Mouse (Mus musculus) MEL (cell line): ENCODE measurements around the gene Gm29735. TPM values are rescaled to one million over a fixed set of nuclear protein-coding genes. Genes with fewer than 3 reads are reported as not detected.

ENCODE experiments used
- DNase-seq: peaks from one replicate; pipeline ENCODE4 v3.0.0; 2011; ENCODE audit warnings: low read depth, low spot score
- H3K27ac ChIP-seq: 2 replicates; pipeline ENCODE4 v1.5.1; 2012; ENCODE audit warnings: low read depth, mild to moderate bottlenecking, control low read depth, low read length, moderate library complexity; ENCODE audit not compliant: control insufficient read depth
- H3K27me3 ChIP-seq, 2 experiments: fragments of 150-350 bp in 1 of 2; sonication (generic) in 1 of 2; 2 replicates each; pipeline ENCODE4 v1.6.1; 2012; ENCODE audit warnings: low read length in 2 of 2, mild to moderate bottlenecking in 2 of 2, improper control_type of control experiment in 1 of 2, moderate library complexity in 1 of 2; ENCODE audit not compliant: insufficient read depth in 2 of 2, control insufficient read depth in 1 of 2
- H3K36me3 ChIP-seq, 2 experiments: 2 replicates each; pipeline ENCODE4 v1.6.1; 2012 to 2014; ENCODE audit warnings: low read length in 2 of 2, improper control_type of control experiment in 1 of 2, inconsistent platforms in 1 of 2, mild to moderate bottlenecking in 1 of 2; ENCODE audit not compliant: insufficient read depth in 2 of 2, control insufficient read depth in 1 of 2
- H3K4me1 ChIP-seq, 2 experiments: fragments of 150-350 bp in 1 of 2; sonication (generic) in 1 of 2; 2 replicates each; pipeline ENCODE4 v1.6.1; 2012; ENCODE audit warnings: low read length in 2 of 2, improper control_type of control experiment in 1 of 2, mild to moderate bottlenecking in 1 of 2; ENCODE audit not compliant: insufficient read depth in 2 of 2, control insufficient read depth in 1 of 2
- H3K4me3 ChIP-seq, 2 experiments: fragments of 150-350 bp in 1 of 2; sonication (generic) in 1 of 2; 2 replicates each; pipeline ENCODE4 v1.5.1; 2012; ENCODE audit warnings: low read depth in 2 of 2, low read length in 2 of 2, mild to moderate bottlenecking in 2 of 2, moderate library complexity in 2 of 2, control low read depth in 1 of 2, improper control_type of control experiment in 1 of 2; ENCODE audit not compliant: control insufficient read depth in 1 of 2, insufficient read depth in 1 of 2
- H3K79me2 ChIP-seq: 2 replicates; pipeline ENCODE4 v1.6.1; 2012; ENCODE audit warnings: mild to moderate bottlenecking, low read length, moderate library complexity; ENCODE audit not compliant: control insufficient read depth, poor library complexity, insufficient read depth
- H3K9ac ChIP-seq: 2 replicates; pipeline ENCODE4 v1.6.1; 2012; ENCODE audit warnings: low read depth, mild to moderate bottlenecking, control low read depth, low read length, moderate library complexity; ENCODE audit not compliant: control insufficient read depth, poor library complexity, severe bottlenecking
- H3K9me3 ChIP-seq: fragments of 150-350 bp; sonication (generic); replicated peaks from 2 replicates; pipeline ENCODE4 v1.6.1; 2012; ENCODE audit warnings: mild to moderate bottlenecking, low read length, improper control_type of control experiment, moderate library complexity; ENCODE audit not compliant: insufficient read depth
- BHLHE40 ChIP-seq: IDR thresholded peaks from 2 replicates; pipeline ENCODE4 v1.6.1; 2012; ENCODE audit warnings: low read depth, mild to moderate bottlenecking, inconsistent platforms, low read length, improper control_type of control experiment, borderline replicate concordance
- CHD2 ChIP-seq: IDR thresholded peaks from 2 replicates; pipeline ENCODE4 v1.6.1; 2011; ENCODE audit warnings: low read length, improper control_type of control experiment
- CTCF ChIP-seq, 3 experiments: IDR thresholded peaks in 2 of 3; conservative IDR thresholded peaks in 1 of 3; 2 replicates each; pipeline ENCODE4 v1.5.1; 2011 to 2012; ENCODE audit warnings: low read length in 3 of 3, low read depth in 2 of 3, mild to moderate bottlenecking in 2 of 3, improper control_type of control experiment in 1 of 3, inconsistent platforms in 1 of 3, mixed read lengths in 1 of 3, moderate library complexity in 1 of 3; ENCODE audit not compliant: control insufficient read depth in 1 of 3, insufficient read depth in 1 of 3, poor library complexity in 1 of 3, severe bottlenecking in 1 of 3
- E2F4 ChIP-seq: IDR thresholded peaks from 2 replicates; pipeline ENCODE4 v1.6.1; 2011; ENCODE audit warnings: low read depth, low read length, improper control_type of control experiment, borderline replicate concordance
- EP300 ChIP-seq, 2 experiments: IDR thresholded peaks; 2 replicates each; pipeline ENCODE4 v1.6.1; 2011; ENCODE audit warnings: improper control_type of control experiment in 2 of 2, low read length in 2 of 2, low read depth in 1 of 2, mild to moderate bottlenecking in 1 of 2
- ETS1 ChIP-seq: IDR thresholded peaks from 2 replicates; pipeline ENCODE4 v1.6.1; 2012; ENCODE audit warnings: low read depth, mild to moderate bottlenecking, inconsistent platforms, low read length, improper control_type of control experiment, moderate library complexity
- GATA1 ChIP-seq: IDR thresholded peaks from 2 replicates; pipeline ENCODE4 v1.6.1; 2011; ENCODE audit warnings: low read depth, low read length, improper control_type of control experiment
- JUND ChIP-seq: IDR thresholded peaks from 2 replicates; pipeline ENCODE4 v1.6.1; 2011; ENCODE audit warnings: low read depth, mild to moderate bottlenecking, improper control_type of control experiment, low read length
- MAX ChIP-seq: IDR thresholded peaks from 2 replicates; pipeline ENCODE4 v1.6.1; 2011; ENCODE audit warnings: low read length, improper control_type of control experiment
- MEF2A ChIP-seq: IDR thresholded peaks from 2 replicates; pipeline ENCODE4 v1.6.1; 2014; ENCODE audit warnings: low read depth, mild to moderate bottlenecking, inconsistent platforms, low read length, improper control_type of control experiment; ENCODE audit not compliant: poor library complexity, insufficient replicate concordance, severe bottlenecking; ENCODE audit errors: extremely low read depth
- MYB ChIP-seq: IDR thresholded peaks from 2 replicates; pipeline ENCODE4 v1.6.1; 2011; ENCODE audit warnings: mild to moderate bottlenecking, low read depth, low read length, improper control_type of control experiment
- NELFE ChIP-seq: IDR thresholded peaks from 2 replicates; pipeline ENCODE4 v1.6.1; 2011; ENCODE audit warnings: low read depth, low read length, improper control_type of control experiment
- NRF1 ChIP-seq: IDR thresholded peaks from 2 replicates; pipeline ENCODE4 v1.6.1; 2014; ENCODE audit warnings: low read depth, mild to moderate bottlenecking, inconsistent platforms, low read length, improper control_type of control experiment, moderate library complexity; ENCODE audit not compliant: poor library complexity, insufficient read depth, severe bottlenecking
- POLR2AphosphoS2 ChIP-seq: IDR thresholded peaks from 2 replicates; pipeline ENCODE4 v1.6.1; 2011; ENCODE audit warnings: low read length, improper control_type of control experiment
- POLR2AphosphoS5 ChIP-seq: IDR thresholded peaks from 2 replicates; pipeline ENCODE4 v1.6.1; 2012; ENCODE audit warnings: low read depth, borderline replicate concordance, mild to moderate bottlenecking, inconsistent platforms, low read length, moderate library complexity, mixed read lengths
- RAD21 ChIP-seq: IDR thresholded peaks from 2 replicates; pipeline ENCODE4 v1.6.1; 2011; ENCODE audit warnings: mild to moderate bottlenecking, low read depth, low read length, improper control_type of control experiment
- SMC3 ChIP-seq: IDR thresholded peaks from 2 replicates; pipeline ENCODE4 v1.6.1; 2011; ENCODE audit warnings: low read depth, low read length, improper control_type of control experiment
- TCF12 ChIP-seq: IDR thresholded peaks from 2 replicates; pipeline ENCODE4 v1.6.1; 2014; ENCODE audit warnings: low read depth, mild to moderate bottlenecking, inconsistent platforms, low read length, improper control_type of control experiment, moderate library complexity
- USF1 ChIP-seq: IDR thresholded peaks from 2 replicates; pipeline ENCODE4 v1.6.1; 2014; ENCODE audit warnings: low read depth, mild to moderate bottlenecking, inconsistent platforms, low read length, improper control_type of control experiment, moderate library complexity
- ZKSCAN1 ChIP-seq: IDR thresholded peaks from 2 replicates; pipeline ENCODE4 v1.6.1; 2012; ENCODE audit warnings: low read depth, mild to moderate bottlenecking, inconsistent platforms, low read length, improper control_type of control experiment, moderate library complexity
- ZNF384 ChIP-seq: IDR thresholded peaks from 2 replicates; pipeline ENCODE4 v1.6.1; 2012; ENCODE audit warnings: low read depth, mild to moderate bottlenecking, inconsistent platforms, low read length, improper control_type of control experiment
- polyA plus RNA-seq, 2 experiments: library from polyadenylated mRNA; stranded (reverse) in 1 of 2; unstranded in 1 of 2; fragments of >175 nt in 1 of 2; fragments of >200 nt in 1 of 2; gene quantifications; 2 replicates each; pipeline versions ENCODE4 v1.2.1 to v1.2.4; 2012; ENCODE audit warnings: low replicate concordance in 2 of 2, low read depth in 1 of 2; ENCODE audit not compliant: insufficient read length in 2 of 2, insufficient read depth in 1 of 2, missing spikeins in 1 of 2
- total RNA-seq: library from RNA; depleted of rRNA; stranded (reverse); fragments of 300-350 nt; gene quantifications from 2 replicates; pipeline ENCODE4 v1.2.3, GENCODE M21; 2012

Gm29735 gene
- total and polyA plus RNA-seq, 3 experiments: not detected

DNA sequence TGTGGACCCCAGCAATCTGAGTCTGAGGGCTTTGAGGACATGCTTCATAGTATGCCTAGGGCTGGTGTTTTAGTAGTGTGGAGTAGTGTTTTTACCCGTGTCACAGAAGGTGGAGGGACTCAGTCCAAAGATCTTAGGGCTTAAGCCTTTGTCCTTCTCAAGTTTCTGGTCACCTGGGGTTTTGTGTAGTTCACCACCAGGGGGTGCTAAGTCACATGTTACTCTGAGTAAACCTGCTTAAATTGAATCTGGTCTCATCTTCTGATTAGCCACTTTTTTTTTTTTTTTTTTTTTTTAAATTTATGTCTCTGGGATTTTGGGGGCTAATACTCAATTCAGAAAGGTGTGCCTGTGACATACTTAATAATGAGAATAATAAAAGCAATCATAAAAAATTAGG lies 10.9 kb downstream of the Gm29735 start:
- Histone ChIP-seq H3K4me1 (no peaks in the 10 kb centered on the region), H3K9me3 (no peaks in the 10 kb centered on the region), H3K27ac (no peak overlapping the region), H3K4me3 (no peak overlapping the region), H3K9ac (no peak overlapping the region), H3K36me3 (no peaks in the 10 kb centered on the region), H3K79me2 (no peaks in the 10 kb centered on the region), H3K27me3 (no peaks in the 10 kb centered on the region; a peak in 1 of 4 replicates)
- peak; percentile 63 for DNase-seq
- TF ChIP-seq EP300 (IDR thresholded peaks at IDR 0.05; ENCODE audit: low read depth in 1 of 2, low read length in 2 of 2): no peak
- TF ChIP-seq POLR2AphosphoS5: no peak
- TF ChIP-seq E2F4: no peak
- TF ChIP-seq ETS1: no peak
- peak; percentile 31; the same call in 1 of the 2 replicates for TF ChIP-seq MAX
- TF ChIP-seq MEF2A: no peak
- peak; percentile 47 to 65 (median 53) for TF ChIP-seq CTCF (IDR thresholded peaks at IDR 0.05 in 2 of 3, conservative IDR thresholded peaks at IDR 0.05 in 1 of 3; ENCODE audit: control insufficient read depth in 1 of 3, insufficient read depth in 1 of 3, low read depth in 2 of 3, low read length in 3 of 3, poor library complexity in 1 of 3, severe bottlenecking in 1 of 3)
- peak; percentile 82 for TF ChIP-seq ZNF384
- TF ChIP-seq RAD21: peak; percentile 37
- TF ChIP-seq SMC3: peak; percentile 63
- TF ChIP-seq TCF12: no peak
- no peak for TF ChIP-seq ZKSCAN1
- TF ChIP-seq, all 39 proteins: peak for 5

DNA sequence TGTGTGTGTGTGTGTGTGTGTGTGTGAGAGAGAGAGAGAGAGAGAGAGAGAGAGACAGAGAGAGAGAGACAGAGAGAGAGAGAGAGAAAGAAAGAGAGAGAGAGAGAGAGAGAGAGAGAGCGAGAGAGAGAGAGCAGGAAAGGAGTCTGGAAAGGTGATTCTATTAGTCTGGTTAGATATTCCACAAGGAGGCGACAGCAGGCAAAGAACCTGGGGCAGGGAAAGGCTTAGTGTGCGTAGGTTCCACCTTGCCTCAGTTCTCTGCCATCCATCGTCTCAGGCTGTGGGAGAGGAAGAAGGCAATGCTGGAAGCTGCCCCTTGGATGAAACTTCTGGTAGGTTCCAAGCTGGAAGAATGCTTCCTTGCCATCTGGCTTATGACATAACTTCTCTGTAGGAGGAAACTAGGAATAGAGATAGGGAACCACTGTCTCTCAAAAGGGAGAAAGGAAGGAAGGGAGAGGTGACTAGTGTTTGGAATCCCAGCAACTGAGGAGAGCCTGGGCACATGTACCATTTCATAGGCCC lies 11.4 kb downstream of the Gm29735 start:
- H3K9me3 ChIP-seq: no peaks in the 10 kb centered on the region
- H3K4me3 ChIP-seq: no peak overlapping the region
- no peak for DNase-seq
- H3K36me3 ChIP-seq: no peaks in the 10 kb centered on the region
- H3K79me2 ChIP-seq: no peaks in the 10 kb centered on the region
- no peaks in the 10 kb centered on the region; a peak in 1 of 4 replicates for H3K27me3 ChIP-seq
- H3K4me1 ChIP-seq: no peaks in the 10 kb centered on the region
- no peak for TF ChIP-seq MYB
- TF ChIP-seq CHD2: no peak
- TF ChIP-seq MAX: no peak
- no peak for TF ChIP-seq USF1
- no peak for TF ChIP-seq ETS1
- TF ChIP-seq NELFE: no peak
- TF ChIP-seq MEF2A: no peak
- TF ChIP-seq POLR2AphosphoS5: no peak
- no peak for TF ChIP-seq TCF12
- no peak for TF ChIP-seq GATA1
- no peak for TF ChIP-seq ZNF384
- no peak for TF ChIP-seq JUND
- TF ChIP-seq BHLHE40: no peak
- no peak for TF ChIP-seq NRF1
- TF ChIP-seq POLR2AphosphoS2: no peak
- TF ChIP-seq ZKSCAN1: no peak
- H3K9ac ChIP-seq: no peak overlapping the region
- H3K27ac ChIP-seq: no peak overlapping the region
